Mouse (Mus musculus) fibroblast of lung, adult 2 months (primary cell): ENCODE measurements around the gene Stk4.

ENCODE experiments used
- DNase-seq: peaks from one replicate; pipeline ENCODE4 v3.0.0-alpha.2; 2011; ENCODE audit warnings: low read depth

The Stk4 gene

DNA sequence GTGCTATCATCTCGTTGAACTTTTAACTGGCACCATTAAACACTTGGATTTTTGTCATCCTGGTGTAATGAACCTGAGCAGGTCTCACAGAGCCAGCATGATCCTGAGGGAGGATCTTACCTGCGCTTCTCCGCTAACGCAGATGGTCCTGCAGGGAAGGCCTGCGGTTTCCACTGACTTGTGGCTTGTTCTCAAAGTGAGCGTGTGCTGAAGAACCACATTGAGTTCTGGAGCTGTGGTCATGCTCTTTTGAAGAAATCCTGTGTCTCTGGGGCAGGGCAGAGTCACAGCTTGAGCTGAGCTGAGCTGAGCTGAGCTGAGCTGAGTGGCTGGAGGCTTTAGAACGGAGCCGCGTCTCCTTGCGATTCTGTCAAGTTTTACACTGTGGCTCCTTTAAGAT, 11.5 kb downstream of the Stk4 start:
- no peak for DNase-seq

DNA sequence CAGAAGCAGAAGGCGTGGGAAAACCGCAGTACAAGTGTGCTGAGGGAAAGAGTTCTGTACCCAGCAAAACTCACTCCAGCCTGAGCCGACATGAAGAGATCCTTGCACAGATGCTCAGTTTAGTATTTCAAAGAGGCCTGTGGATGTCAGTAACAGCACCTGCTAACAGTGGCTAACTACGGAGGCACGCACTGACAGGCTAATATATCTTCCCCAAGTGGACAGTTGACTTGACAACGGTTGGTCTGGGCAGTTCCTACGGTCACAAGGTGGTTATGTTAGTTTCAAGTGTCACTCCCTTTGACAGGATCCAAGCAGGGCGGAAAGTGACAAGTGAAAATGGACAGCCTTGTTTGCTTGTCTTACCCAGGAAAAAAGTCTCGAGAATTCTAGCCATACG, 12.1 kb downstream of the Stk4 start:
- no peak for DNase-seq

DNA sequence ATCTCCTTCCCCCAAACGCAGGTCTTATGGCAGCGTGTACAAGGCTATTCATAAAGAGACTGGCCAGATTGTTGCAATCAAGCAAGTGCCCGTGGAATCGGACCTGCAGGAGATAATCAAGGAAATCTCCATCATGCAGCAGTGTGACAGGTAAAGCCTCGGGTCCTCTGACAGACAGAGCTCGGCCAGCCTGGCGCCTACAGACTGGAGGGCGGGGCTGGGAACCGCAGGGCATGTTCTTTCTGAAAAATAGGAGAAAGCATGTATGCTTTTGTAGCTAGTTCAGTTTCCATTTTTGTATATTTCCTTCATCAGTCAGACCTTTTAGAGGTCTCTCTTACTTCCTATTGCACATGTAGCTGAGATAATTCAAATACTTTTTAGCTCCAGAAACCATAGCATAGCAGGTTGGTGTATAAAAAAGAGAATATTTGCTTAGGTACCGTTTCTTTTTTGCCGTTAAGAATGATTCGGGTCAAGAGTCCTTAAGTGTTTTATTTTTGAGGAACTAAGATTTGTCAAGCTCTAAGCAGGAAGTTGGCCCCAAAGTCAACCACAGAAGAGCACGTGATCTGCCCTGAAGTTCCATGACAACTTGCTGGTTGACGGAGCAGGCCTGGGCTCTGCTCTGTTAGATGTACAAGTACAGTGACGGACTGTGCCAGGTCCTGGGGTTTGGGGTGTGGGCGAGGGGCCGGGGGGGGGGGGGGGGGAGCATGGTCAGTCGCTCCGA, 13.7 kb downstream of the Stk4 start:
- DNase-seq: no peak

DNA sequence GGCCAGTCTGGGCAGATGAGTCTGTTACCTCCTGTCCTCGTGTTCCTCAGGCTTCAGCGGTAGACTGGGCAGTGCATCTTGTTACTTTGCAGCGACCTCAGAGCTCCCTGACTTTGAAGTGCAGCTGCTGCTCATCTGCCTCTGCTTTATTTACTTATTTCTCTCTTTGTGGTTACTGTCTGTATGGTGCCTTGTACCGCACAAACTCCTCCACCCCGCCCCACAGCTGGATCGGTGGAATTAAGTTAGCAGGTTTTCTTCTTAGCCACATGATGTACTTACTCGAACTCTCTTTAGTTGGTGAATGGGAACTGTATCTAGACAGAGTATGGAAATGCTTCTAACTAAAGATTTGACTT, 14.2 kb downstream of the Stk4 start:
- no peak for DNase-seq

DNA sequence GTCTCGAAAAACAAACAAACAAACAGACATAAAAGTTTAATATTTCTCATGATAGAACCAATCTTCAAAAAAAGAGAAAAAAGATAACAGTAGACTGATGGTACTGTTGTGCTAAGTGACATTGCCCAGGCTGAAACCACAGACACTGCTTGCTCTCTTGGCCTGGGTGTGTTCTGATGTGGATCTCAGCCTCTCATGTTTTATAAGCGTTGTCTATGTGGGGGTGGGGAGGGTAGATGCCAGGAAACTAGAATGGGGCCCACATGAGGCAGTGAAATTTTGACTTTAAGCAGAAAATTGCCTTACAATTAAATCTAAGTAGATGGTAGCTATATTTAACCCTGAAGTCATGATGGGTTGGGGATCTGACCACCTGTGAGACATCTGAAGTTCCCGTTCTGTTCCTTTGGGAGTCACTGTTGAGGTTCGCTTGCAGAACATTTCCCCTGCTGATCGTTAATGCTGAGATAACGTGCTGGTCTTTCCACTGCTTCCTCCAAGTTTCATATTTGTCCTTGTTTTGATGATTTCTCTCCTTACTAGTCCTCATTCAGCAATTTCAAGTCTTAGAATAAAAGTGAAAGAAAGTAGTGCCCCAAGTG, 17.4 kb downstream of the Stk4 start:
- no peak for DNase-seq

DNA sequence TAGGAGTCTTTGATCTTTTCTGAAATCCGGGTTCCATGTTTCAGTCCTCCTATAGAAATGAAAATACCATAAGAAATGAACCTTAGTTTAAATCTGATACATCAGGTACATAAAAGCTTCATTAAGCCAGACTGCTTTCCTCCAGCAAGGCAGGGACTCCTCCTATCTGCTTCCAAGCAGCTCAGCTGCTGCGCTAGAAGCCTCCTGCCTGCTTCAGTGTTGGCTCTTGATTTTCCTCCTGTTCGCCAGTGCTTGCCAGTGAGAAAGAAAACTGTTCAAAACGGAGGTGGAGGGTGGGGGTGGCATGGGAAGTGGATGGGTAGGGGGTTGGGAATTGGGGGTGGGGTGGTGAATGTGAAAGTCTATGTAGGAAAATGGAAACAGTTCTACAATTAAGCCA, 19.4 kb downstream of the Stk4 start:
- no peak for DNase-seq

DNA sequence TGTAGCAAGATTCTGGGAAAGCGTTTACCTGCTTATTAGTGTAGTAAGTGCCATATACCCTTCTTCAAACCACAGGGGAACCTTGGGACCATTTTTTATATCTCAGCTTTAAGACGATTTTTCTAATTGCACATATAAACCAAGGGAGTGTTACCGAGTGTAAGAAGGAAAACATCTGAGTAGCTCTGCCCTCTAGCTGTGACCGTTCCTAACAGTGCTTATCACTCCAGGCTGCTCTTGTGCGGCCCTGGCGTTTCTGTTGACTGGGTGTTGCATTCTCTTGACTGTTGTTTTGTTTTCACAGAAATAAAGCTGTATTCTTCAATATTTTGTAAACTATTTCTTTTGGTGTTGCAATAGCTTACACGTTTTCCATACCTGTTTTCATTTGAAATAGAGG, 24.0 kb downstream of the Stk4 start:
- DNase-seq: no peak

DNA sequence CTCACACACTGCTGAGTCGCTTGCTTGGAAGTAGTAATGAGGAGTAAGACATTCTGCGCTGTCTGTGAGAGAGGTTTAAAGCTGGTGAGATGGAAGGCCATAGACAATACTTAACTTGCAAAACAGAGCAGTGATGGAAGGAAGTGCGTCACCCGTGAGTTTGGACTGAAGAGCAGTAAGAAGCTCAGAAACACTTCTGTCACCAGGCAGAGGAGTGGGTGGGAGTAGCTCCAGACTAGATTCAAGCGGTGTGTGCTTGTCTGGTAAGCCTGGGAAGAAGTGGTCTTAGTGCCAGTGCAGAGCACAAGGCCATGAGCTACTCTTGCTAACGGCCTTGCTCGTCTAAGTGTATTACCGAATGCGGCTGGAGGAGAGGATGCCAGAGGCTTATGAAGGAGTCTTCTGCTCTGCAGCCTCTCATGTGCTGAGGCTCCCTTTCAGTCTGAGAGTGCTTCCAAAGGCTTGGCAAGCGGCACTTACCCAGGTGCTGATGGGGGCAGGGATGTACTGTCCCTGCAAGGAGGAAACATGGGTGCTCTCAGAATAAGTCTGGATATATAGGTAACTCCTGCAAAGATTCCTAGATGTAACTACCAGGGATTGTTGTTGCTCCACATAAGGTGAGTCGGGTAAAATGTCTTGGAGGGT, 28.6 kb downstream of the Stk4 start:
- no peak for DNase-seq

DNA sequence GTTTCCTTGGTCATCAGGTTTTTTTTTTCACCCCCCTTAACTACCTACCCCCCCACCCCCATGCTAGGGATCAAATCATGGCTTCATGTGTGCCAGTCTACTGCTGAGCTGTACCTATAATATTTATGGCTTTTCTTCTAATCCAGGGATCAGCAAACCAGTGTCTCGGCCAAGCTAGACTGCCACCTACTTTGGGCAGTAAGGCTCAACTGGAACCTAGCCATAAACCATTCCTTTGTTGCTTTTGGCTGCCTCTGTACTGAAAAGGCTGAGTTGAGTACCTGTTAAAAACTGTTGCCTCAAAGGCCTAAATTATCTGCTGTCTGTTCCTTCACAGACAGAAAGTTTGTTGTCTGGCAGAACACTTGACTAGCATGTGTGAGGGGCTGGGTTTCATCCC, 31.8 kb downstream of the Stk4 start:
- no peak for DNase-seq

DNA sequence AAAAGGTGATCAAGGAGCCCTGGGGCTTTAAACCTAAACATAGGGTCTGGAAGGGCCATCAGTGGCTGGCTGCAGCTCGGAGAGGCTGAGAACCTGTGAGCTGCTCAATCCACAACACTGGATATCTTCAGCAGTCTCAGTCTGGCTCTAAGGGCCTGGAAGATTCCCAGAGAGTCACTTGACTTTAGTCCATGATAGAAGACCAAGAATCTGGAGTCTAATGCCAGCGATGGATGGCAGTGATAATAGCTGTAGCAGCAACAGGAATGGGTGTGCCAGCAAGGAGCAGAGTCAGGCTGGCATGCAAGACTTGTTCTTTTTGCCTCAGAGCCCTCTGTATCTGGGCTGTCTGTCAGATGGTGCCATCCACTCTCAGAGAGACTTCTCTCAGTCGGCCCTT, 32.2 kb downstream of the Stk4 start:
- DNase-seq: no peak

DNA sequence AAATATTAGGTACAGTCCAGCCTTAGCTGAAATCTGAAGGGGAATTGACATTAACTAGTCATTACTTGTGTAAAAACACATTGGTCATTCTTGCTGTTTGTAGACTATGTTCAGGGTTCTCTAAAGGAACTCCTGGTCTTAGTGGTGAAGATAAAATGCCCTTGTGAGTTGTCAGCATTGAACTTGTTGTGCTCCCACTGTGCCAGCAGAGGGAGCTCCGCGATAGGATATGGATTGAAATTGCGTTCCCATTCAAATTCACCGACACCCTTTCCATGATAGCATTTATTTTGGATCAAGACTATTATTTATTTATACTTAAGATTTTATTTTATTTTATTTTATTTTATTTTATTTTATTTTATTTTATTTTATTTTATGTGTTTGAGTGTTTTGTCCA, 33.4 kb downstream of the Stk4 start:
- DNase-seq: no peak

DNA sequence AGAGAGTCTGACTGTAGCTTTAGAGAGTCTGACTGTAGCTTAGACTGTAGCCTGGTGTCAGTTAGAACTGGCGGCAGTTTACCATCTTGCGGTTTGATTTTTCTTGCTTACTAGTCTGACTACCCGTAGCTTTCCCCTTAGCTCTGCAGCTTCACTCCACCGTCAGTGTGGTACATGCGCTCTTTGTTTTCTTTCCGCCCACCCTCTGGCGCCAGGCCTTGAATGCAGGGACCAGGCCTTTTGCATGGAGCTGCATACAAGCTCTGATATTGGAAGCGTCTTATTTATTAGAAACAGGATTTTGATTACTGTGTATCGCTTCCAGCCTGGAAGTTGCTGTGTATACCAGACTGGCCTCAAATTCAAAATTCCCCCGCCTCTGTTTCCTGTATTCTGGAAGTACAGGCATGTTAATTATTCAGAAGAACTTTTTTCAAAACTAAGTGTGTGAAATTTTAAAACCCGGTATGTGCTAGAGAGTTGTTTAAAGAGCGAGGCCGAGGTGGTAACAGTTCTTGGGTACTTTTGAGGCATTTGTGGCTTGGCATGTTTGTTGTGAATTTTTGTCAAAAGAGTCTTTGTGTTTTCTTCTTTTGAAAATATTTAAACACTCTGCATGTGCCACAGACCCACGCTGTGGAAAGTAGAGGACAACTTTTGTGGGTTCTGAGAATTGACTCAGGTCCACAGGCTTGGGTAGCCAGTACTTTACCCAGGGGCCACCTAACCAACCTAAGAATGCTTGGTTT, 36.3 kb downstream of the Stk4 start:
- DNase-seq: peak; percentile 93

DNA sequence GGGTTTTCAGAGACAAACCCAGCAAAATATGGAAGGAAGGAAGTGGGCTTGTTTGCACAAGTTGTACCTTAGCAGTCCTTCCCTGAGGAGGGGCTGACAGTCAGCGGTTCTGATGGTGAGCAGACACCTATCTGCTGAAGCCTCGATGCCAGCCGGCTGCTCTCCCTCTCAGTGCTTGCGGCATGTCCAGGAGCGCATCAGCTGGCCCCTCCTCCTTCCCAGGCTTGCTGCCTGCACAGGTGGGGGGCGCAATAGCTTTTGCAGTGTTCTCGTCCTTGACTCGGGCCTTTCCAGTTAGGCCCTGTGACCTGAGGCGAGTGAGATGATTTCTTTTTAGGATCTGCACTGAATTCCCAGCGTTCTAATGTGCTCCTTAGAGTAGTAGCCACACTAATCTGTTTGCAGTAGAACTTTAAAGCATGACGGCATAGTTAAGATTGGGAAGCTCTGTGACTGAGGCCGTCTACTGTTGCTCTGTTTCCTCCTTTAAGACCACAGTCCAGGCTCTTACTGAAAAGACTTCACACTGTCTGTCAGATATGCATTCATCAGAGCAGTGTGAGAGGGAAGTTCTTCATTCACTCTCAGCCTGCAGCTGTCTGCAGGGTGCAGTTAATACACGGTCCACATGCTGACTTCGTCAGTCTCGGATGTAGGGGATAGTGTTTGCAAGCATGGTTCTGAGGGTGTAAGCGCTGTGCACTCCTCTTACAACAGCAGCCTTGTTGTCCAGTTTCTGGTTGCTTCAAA, 37.2 kb downstream of the Stk4 start:
- no peak for DNase-seq

DNA sequence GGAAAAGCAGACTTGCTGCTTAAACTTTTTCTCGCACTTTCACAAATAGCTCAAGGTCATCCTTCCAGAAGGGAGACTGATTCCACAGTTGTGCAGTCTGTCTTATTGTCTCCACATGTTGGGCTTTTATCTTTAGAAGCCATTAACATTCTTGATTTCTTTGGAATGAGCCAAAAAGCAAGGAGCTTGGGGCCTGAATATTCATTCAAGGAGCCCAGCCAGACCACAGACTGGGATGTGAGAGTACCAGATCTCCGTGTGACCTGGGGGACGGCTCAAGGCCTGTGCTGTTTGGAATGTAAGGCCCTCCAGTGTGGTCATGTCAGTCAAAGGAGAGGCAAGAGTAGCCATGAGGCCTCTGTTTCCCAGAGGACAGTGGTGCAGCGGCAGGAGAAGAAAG, 38.4 kb downstream of the Stk4 start:
- DNase-seq: peak; percentile 93

DNA sequence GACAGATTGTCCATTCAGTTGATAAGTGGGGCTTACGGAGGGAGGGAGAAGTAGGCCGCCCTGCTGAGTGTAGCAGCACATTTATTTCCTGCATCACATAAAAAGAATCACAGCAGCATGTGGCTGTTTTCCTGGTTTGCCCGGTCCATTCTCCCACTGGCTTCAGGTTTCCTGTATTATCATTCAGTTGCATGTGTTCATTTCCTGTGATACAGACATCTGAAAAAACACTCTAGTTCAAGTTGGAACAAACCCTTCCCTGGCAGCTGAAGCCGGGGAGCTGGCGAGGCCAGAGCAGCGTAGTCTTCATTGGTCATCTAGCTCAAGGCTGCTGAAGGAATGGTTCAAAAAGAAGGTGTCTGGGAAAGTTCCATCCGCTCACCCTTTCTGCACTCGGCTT, 41.4 kb downstream of the Stk4 start:
- DNase-seq: no peak

DNA sequence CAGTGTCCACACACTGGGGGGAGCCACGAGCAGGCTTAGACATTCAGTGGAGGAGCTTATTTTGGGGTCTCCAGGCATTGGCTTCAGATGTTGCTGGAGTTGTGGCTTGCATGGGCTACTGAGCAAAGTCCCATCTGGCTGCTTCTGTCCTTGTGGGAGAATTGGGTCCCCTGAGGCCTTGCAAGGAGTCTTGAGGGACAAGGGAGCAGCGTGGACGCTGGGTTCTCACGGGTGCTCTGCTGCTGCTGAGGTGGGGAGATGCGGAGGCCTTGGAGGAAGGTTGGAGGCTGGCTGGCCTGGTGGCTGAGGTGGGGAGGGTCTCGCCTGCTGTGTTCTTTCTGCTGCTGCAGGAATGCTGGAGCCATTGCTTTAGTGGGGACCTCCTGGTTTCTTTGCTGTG, 43.9 kb downstream of the Stk4 start:
- no peak for DNase-seq

DNA sequence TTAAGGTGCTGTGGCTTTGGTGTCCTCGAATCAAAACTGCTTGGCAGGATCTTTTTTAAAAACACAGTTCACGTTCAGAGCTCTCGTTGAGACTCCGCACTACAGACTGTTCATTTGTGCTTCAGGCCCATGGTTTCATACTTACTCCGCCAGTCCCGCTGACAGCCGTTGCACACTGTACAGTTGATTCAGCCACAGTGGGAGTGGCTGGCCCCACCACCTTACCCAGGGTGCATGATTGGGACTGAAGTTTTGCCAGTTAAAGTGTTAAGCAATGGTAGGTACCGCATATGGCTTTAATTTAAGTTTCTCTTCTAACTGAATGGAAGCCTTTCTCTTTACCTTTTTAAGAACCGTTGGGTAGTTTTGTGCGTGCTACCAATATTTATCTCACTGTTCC, 45.4 kb downstream of the Stk4 start:
- peak; percentile 82 for DNase-seq

DNA sequence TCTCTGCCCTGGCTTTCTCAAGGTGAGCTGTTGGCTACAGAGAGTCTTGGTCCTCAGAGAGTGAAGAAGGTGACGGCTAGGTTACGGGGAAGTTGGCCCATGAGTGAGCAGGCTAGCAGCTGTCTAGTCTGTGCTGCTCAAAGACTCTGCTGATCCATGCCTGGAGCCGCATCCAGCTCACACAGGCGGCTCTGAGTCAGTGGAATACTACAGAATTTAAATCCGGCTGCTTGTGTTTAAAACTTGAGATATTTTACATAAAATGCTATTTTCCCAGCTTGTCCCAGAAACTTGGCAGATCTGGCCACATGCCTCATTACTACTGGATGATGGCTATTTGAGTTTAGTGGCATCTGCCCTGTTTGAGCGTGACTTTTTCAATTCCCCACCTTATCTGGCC, 49.4 kb downstream of the Stk4 start:
- no peak for DNase-seq

DNA sequence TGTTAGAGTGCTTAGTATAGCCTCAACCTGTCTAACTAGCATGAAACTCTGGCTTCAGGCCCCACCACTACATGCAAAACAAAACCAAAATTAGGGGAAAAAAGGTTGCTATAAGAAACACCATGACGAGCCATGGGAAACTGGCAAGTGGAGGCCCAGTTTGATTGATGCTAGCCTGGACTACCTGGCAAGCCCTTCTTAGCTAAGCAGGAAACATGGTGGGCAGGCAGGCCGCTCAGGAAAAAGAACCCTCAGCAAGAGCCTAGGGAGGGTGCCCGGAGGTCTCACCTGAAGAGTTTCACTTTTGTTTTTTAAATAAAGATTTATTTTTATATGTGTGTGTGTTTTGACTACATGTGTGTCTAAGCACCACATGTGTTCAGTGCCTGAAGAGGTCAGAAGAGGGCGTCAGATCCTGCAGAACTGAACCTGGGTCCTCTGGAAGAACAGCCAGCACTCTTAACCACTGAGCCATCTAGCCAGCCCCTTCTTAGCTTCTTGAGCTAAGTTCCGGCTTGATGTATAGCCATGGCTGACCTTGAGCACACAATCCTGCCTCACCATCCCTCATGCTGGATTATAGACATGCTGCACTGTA, 53.1 kb downstream of the Stk4 start:
- no peak for DNase-seq

DNA sequence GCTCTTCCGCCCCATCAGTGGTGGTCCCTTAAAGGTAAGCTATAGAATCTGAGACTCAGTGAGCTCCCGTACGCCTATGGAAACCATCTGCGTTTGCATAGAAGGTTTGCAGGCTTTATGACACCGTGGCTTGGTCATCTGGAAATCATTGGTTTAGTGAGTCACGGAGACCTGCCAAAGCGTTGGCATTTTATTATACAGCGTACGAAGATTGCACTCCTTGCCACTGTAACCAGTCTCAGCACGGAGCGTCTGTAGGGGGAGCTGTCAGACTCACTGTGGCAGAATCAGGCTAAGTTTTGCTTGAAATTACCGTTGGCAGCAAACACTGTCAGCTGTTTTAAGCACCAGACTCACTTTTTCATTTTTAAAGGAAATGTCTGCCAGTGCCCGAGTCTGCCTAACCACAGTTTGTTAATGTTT, 56.4 kb downstream of the Stk4 start:
- DNase-seq: peak; percentile 99

DNA sequence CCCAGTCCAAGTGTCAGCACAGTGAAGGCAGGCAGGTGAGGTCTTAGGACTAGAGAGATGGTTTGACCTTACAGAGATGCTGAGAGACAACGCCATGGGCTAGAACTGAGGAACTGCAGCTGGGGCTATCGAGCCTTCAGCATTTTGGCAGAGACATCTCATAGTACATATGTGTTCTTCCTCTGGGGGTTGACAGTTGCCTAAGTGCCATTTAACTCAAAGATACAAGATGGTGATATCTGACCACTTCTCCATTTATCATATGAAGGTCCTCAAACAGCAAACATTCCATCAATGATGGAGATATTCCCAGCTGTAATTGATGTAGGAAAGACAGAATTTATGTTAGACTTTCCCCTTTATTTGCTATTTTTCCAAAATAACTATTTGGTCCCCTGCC, 57.2 kb downstream of the Stk4 start:
- DNase-seq: no peak
